In the genomic region with DNA sequence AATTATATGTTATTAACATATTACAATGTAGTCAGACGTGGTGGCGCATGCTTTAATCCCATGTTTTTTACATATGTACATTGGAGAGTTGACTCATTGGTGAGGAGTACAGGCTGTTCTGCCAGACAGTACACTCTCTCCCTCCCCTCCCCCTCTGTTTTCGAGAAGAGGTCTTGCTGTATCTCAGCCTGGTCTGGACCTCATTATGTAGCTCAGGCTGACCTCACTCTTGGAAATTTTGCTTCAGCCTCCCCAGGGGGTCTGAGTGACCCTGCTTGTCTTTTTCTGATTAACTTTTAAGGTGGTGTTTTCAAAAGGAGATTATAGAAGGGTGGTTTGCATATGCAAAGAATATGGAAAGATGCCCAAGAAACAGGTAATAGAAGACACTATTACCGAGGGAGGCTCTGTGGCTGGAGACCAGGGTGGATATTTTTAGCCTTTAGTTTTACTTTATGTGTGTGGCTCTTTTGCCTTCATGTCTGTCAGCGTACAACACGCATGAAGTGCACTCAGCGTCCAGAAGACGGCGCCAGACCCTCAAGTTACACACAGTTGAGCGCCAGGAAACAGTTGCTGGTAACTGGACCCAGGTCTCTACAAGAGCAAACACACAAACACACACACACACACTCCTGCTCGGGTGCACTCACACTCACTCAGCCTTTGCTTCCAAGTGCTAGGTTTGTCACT, we compare ENCODE assay signal across 8 mouse cellular contexts. TPM values are rescaled to one million over a fixed set of nuclear protein-coding genes. Genes with fewer than 3 reads are reported as not detected.
DNase-seq lines count a peak whose midpoint lies in the region; ATAC-seq and TF ChIP-seq lines count a peak whose summit lies in the region.

No protein-coding gene starts in this region.

- H3K4me3 ChIP-seq in midbrain, postnatal 0 days (ENCODE audit: low read depth, low read length): no peak overlapping the region
- no peak overlapping the region for H3K4me3 ChIP-seq in midbrain, embryonic 11.5 days (ENCODE audit: low read depth, low read length)
- H3K4me3 ChIP-seq in heart, postnatal 0 days (ENCODE audit: low read depth, low read length): no peak overlapping the region
- H3K4me3 ChIP-seq in small intestine, adult 2 months (ENCODE audit: low read depth, low read length): no peak overlapping the region
- no peak overlapping the region for H3K4me3 ChIP-seq in left cerebral cortex, adult 2 months

- H3K27ac ChIP-seq in midbrain, postnatal 0 days (ENCODE audit: low read depth, low read length): no peak overlapping the region
- H3K27ac ChIP-seq in midbrain, embryonic 11.5 days (ENCODE audit: low read depth, low read length): no peak overlapping the region
- H3K27ac ChIP-seq in heart, postnatal 0 days (ENCODE audit: low read depth): no peak overlapping the region
- no peak overlapping the region for H3K27ac ChIP-seq in small intestine, adult 2 months (ENCODE audit: insufficient read depth, low read depth, low read length)
- no peak overlapping the region for H3K27ac ChIP-seq in left cerebral cortex, adult 2 months

- intact Hi-C loops in left cerebral cortex, adult 2 months (cut with DNase I): no loop called here

- H3K4me2 ChIP-seq in midbrain, postnatal 0 days (ENCODE audit: low read depth, low read length, poor library complexity, severe bottlenecking): no peak overlapping the region
- no peak overlapping the region for H3K4me2 ChIP-seq in midbrain, embryonic 11.5 days
- H3K4me2 ChIP-seq in heart, postnatal 0 days (ENCODE audit: low read depth, low read length): no peak overlapping the region

- no peaks in the 10 kb centered on the region for H3K27me3 ChIP-seq in midbrain, postnatal 0 days (ENCODE audit: insufficient read depth, low read length)
- no peaks in the 10 kb centered on the region for H3K27me3 ChIP-seq in midbrain, embryonic 11.5 days (ENCODE audit: control insufficient read depth, insufficient read depth, low read length)
- no peaks in the 10 kb centered on the region for H3K27me3 ChIP-seq in heart, postnatal 0 days (ENCODE audit: control insufficient read depth, insufficient read depth, low read length)
- H3K27me3 ChIP-seq in small intestine, adult 2 months (ENCODE audit: control insufficient read depth, insufficient read depth, low read length): no peaks in the 10 kb centered on the region

- TF ChIP-seq POLR2A in brain, embryonic 14.5 days (IDR thresholded peaks at IDR 0.05; ENCODE audit: borderline replicate concordance, extremely low read depth, insufficient read depth, insufficient read length, poor library complexity, severe bottlenecking): no peak
- no peak for TF ChIP-seq POLR2A in small intestine, adult 2 months (IDR thresholded peaks at IDR 0.05; ENCODE audit: low read depth, low read length)

- ATAC-seq in midbrain, postnatal 0 days (ENCODE audit: low FRiP score): no peak
- no peak for ATAC-seq in midbrain, embryonic 11.5 days (ENCODE audit: low FRiP score)
- peak; percentile 49; the same call in 1 of the 2 replicates for ATAC-seq in heart, postnatal 0 days (ENCODE audit: insufficient read depth, low read depth)
- no peak for ATAC-seq in megakaryocyte, adult 5-6 weeks (ENCODE audit: poor library complexity, severe bottlenecking)

- H3K9ac ChIP-seq in midbrain, postnatal 0 days (replicated peaks; ENCODE audit: low read length, poor library complexity, severe bottlenecking): no peak overlapping the region
- no peak overlapping the region for H3K9ac ChIP-seq in midbrain, embryonic 11.5 days (ENCODE audit: low read length)
- no peak overlapping the region for H3K9ac ChIP-seq in heart, postnatal 0 days (replicated peaks; ENCODE audit: low read depth, low read length)

- no peak for TF ChIP-seq EP300 in heart, postnatal 0 days (IDR thresholded peaks at IDR 0.05; ENCODE audit: low read depth)

- H3K36me3 ChIP-seq in midbrain, postnatal 0 days (ENCODE audit: insufficient read depth, low read length): no peaks in the 10 kb centered on the region
- no peaks in the 10 kb centered on the region for H3K36me3 ChIP-seq in midbrain, embryonic 11.5 days (ENCODE audit: control insufficient read depth, insufficient read depth, low read length)
- no peaks in the 10 kb centered on the region for H3K36me3 ChIP-seq in heart, postnatal 0 days (replicated peaks; ENCODE audit: control insufficient read depth, insufficient read depth, low read length)
- H3K36me3 ChIP-seq in small intestine, adult 2 months (ENCODE audit: control insufficient read depth, insufficient read depth, low read length): no peaks in the 10 kb centered on the region

- no peak for DNase-seq in midbrain, postnatal 0 days (ENCODE audit: low spot score)
- DNase-seq in midbrain, embryonic 11.5 days (ENCODE audit: low spot score, missing footprints): no peak
- peak; percentile 39 for DNase-seq in brain, embryonic 14.5 days (ENCODE audit: low read depth)
- peak; percentile 50 for DNase-seq in heart, postnatal 0 days (ENCODE audit: low spot score)
- no peak for DNase-seq in neural tube, embryonic 10.5 days (ENCODE audit: extremely low spot score, low spot score)
- no peak for DNase-seq in left cerebral cortex, adult 2 months (ENCODE audit: extremely low spot score in 1 of 2, low spot score in 2 of 2)

- TF ChIP-seq CTCF in midbrain, postnatal 0 days (IDR thresholded peaks at IDR 0.05): peak; percentile 40; the same call in 1 of the 2 replicates
- peak; percentile 58 for TF ChIP-seq CTCF in brain, embryonic 14.5 days (IDR thresholded peaks at IDR 0.05; ENCODE audit: borderline replicate concordance, extremely low read depth, insufficient read depth, insufficient read length)
- TF ChIP-seq CTCF in heart, postnatal 0 days (IDR thresholded peaks at IDR 0.05; ENCODE audit: low read depth): peak; percentile 41
- peak; percentile 23; the same call in 1 of the 2 replicates for TF ChIP-seq CTCF in small intestine, adult 2 months (IDR thresholded peaks at IDR 0.05; ENCODE audit: extremely low read depth, insufficient read length, insufficient replicate concordance, low read depth, low read length)
- no peak; the same call in none of the 2 replicates for TF ChIP-seq CTCF in left cerebral cortex, adult 2 months (IDR thresholded peaks at IDR 0.05)

- WGBS in midbrain, postnatal 0 days: 48% methylated on average over 11 of the region's 11 CpGs
- WGBS in midbrain, embryonic 11.5 days: 49% methylated on average over 11 of the region's 11 CpGs
- 49% methylated on average over 11 of the region's 11 CpGs for WGBS in heart, postnatal 0 days
- WGBS in small intestine, adult 2 months: 71% methylated on average over 11 of the region's 11 CpGs

- H3K4me1 ChIP-seq in midbrain, postnatal 0 days (ENCODE audit: insufficient read depth, low read length): no peaks in the 10 kb centered on the region
- H3K4me1 ChIP-seq in midbrain, embryonic 11.5 days (ENCODE audit: control insufficient read depth, insufficient read depth, low read length): no peaks in the 10 kb centered on the region
- H3K4me1 ChIP-seq in heart, postnatal 0 days (ENCODE audit: control insufficient read depth, insufficient read depth): no peaks in the 10 kb centered on the region
- peaks cover 3% of the 10 kb centered on the region; the same call in 1 of the 2 replicates for H3K4me1 ChIP-seq in small intestine, adult 2 months (ENCODE audit: control insufficient read depth, insufficient read depth, insufficient read length, low read length)

- no peaks in the 10 kb centered on the region for H3K9me3 ChIP-seq in midbrain, postnatal 0 days (ENCODE audit: low read length)
- no peaks in the 10 kb centered on the region for H3K9me3 ChIP-seq in midbrain, embryonic 11.5 days (ENCODE audit: control insufficient read depth, low read length)
- no peaks in the 10 kb centered on the region for H3K9me3 ChIP-seq in heart, postnatal 0 days (replicated peaks; ENCODE audit: control insufficient read depth, low read length)

RNA-seq across cellular contexts. Expression of gene Stk38, which starts 10.6 kb away (rescaled TPM):
- total RNA-seq in midbrain, postnatal 0 days (2014; rRNA removed): 44.2 and 58.1 TPM in 2 replicates
- 42.1 and 47.9 TPM in 2 replicates for polyA plus RNA-seq in midbrain, postnatal 0 days (2015; fragmentation: Nextera tagmentation; extraction: Ambion mirVana)
- 130 and 139 TPM in 2 replicates for polyA plus RNA-seq in midbrain, embryonic 11.5 days (2014; fragmentation: Nextera tagmentation; extraction: Ambion mirVana)
- 107 and 125 TPM in 2 replicates for polyA plus RNA-seq in brain, embryonic 14.5 days (2012; rRNA removed)
- 49.8 and 50.1 TPM in 2 replicates for total RNA-seq in heart, postnatal 0 days (2014; rRNA removed; ENCODE audit: low replicate concordance)
- polyA plus RNA-seq in heart, postnatal 0 days (2015; fragmentation: Nextera tagmentation; extraction: Ambion mirVana): 53.7 and 57.3 TPM in 2 replicates
- 35.5 and 105 TPM in 2 replicates for polyA plus RNA-seq in small intestine, adult 2 months (2012; rRNA removed)
- total RNA-seq in left cerebral cortex, adult 2 months (2021): 10 to 100 TPM; 53.5 to 58.6 TPM
- total RNA-seq in megakaryocyte, adult 5-6 weeks (2015): 312 and 327 TPM in 2 replicates
- total RNA-seq in megakaryocyte, adult 5-6 weeks (2017): 237 and 269 TPM in 2 replicates

RNA-seq across cellular contexts. Expression of gene Srsf3, which starts 14.0 kb away (rescaled TPM):
- total RNA-seq in midbrain, postnatal 0 days (2014; rRNA removed): 119 and 193 TPM in 2 replicates
- polyA plus RNA-seq in midbrain, postnatal 0 days (2015; fragmentation: Nextera tagmentation; extraction: Ambion mirVana): 284 and 296 TPM in 2 replicates
- polyA plus RNA-seq in midbrain, embryonic 11.5 days (2014; fragmentation: Nextera tagmentation; extraction: Ambion mirVana): 899 and 948 TPM in 2 replicates
- 330 and 391 TPM in 2 replicates for polyA plus RNA-seq in brain, embryonic 14.5 days (2012; rRNA removed)
- 110 and 151 TPM in 2 replicates for total RNA-seq in heart, postnatal 0 days (2014; rRNA removed; ENCODE audit: low replicate concordance)
- polyA plus RNA-seq in heart, postnatal 0 days (2015; fragmentation: Nextera tagmentation; extraction: Ambion mirVana): 202 and 238 TPM in 2 replicates
- polyA plus RNA-seq in small intestine, adult 2 months (2012; rRNA removed): 35.9 and 69.4 TPM in 2 replicates
- total RNA-seq in left cerebral cortex, adult 2 months (2021): 100 to 1,000 TPM; 113 to 114 TPM
- total RNA-seq in megakaryocyte, adult 5-6 weeks (2015): 317 and 383 TPM in 2 replicates
- total RNA-seq in megakaryocyte, adult 5-6 weeks (2017): 479 and 534 TPM in 2 replicates

Comparison
In these comparisons a context has a peak if more than half of its experiments do, and no peak if none do; other contexts are left out.
1. DNase-seq: peak in brain, embryonic 14.5 days (single experiment) and heart, postnatal 0 days (single experiment); none in midbrain, postnatal 0 days (single experiment), midbrain, embryonic 11.5 days (single experiment), neural tube, embryonic 10.5 days (single experiment) and left cerebral cortex, adult 2 months (0 of 2).